Mouse (Mus musculus) liver, embryonic 12.5 days (tissue): ENCODE results near the gene Tmem208. TPM values are rescaled to one million over a fixed set of nuclear protein-coding genes. Genes with fewer than 3 reads are reported as not detected.
"Not testable (repeated sequence)": the region's sequence is repeated elsewhere in the genome, so short reads cannot be mapped to it uniquely, and the experiment has no call there.

Experiments used
- ATAC-seq: fragments of 200-750 bp; cut with Nextera tagmentation; 2 replicates; pipeline ENCODE4 v1.8.0; 2017; ENCODE audit warnings: moderate number of reproducible peaks, mild to moderate bottlenecking, moderate library complexity
- H3K27ac ChIP-seq: fragments of 300-500 bp; sonication (generic); 2 replicates; pipeline ENCODE4 v1.5.1; 2016; ENCODE audit warnings: mild to moderate bottlenecking
- H3K27me3 ChIP-seq: fragments of 300-500 bp; sonication (generic); replicated peaks from 2 replicates; pipeline ENCODE4 v1.6.1; 2016; ENCODE audit warnings: mild to moderate bottlenecking, moderate library complexity
- H3K36me3 ChIP-seq: fragments of 300-500 bp; sonication (generic); 2 replicates; pipeline ENCODE4 v1.6.1; 2016; ENCODE audit warnings: mild to moderate bottlenecking, moderate library complexity
- H3K4me1 ChIP-seq: fragments of 300-500 bp; sonication (generic); 2 replicates; pipeline ENCODE4 v1.6.1; 2016
- H3K4me2 ChIP-seq: fragments of 300-500 bp; sonication (generic); 2 replicates; pipeline ENCODE4 v1.6.1; 2016; ENCODE audit warnings: mild to moderate bottlenecking, moderate library complexity
- H3K4me3 ChIP-seq: fragments of 300-500 bp; sonication (generic); 2 replicates; pipeline ENCODE4 v1.5.1; 2016; ENCODE audit warnings: mild to moderate bottlenecking, moderate library complexity
- H3K9ac ChIP-seq: fragments of 300-500 bp; sonication (generic); 2 replicates; pipeline ENCODE4 v1.6.1; 2016; ENCODE audit warnings: mild to moderate bottlenecking, moderate library complexity
- H3K9me3 ChIP-seq: fragments of 300-500 bp; sonication (generic); replicated peaks from 2 replicates; pipeline ENCODE4 v1.6.1; 2016; ENCODE audit warnings: mild to moderate bottlenecking, moderate library complexity
- WGBS: fragments of 180-500 bp; shearing (Covaris S2); methylation state at CpG from one replicate; pipeline ENCODE4 v1.1.7; 2016; ENCODE audit not compliant: insufficient replicate concordance; 5-methylcytosine and 5-hydroxymethylcytosine counted together
- polyA plus RNA-seq: library from polyadenylated mRNA; unstranded; fragments of >200 nt; fragmentation: Nextera tagmentation; extraction: Ambion mirVana; gene quantifications from 2 replicates; pipeline ENCODE4 v1.2.1, GENCODE M21; 2016

Tmem208 gene
- polyA plus RNA-seq, 1 experiment from 2014 or later, result 109 TPM

DNA sequence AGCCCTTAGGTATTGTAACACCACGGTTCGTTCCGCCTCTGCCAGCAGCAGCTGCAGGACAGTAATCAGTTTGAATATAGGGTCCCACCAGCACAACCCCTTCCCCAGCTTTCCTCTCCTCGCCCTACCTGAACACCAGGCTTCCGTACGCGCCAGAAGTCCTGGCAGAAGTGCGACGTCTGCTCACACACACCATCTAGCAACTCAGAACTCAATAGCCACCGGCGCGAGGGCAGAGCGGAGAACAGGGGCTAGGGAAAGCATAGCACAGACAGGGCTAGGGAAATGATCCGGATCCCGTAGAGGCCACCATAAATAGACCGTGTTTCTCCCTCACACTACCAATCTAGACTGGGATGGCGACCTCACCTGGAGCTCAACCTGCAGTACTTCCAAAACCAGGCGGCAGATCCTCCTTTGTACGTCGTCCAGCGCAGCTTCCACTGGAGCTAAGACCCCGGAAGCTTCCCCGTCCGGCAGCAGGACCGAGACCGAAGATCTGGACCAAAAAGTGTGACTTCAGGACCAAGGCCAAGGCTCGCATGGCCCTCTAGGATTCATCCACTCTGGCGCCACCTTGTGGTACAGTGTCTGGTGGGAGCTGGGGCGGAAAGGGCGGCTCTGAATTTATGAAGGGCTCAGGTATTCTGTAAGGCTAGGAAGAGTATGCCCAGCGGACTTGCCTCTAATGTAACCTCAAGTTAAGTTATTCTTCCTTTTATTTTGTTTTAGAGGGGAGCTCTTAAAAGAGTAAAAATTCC is 35.4 kb upstream of the Tmem208 start:
- peak overlapping the region; percentile 53 for H3K4me3 ChIP-seq
- H3K36me3 ChIP-seq, result no peaks in the 10 kb centered on the region
- H3K4me1 ChIP-seq, result peaks cover 36% of the 10 kb centered on the region
- no peak overlapping the region for H3K9ac ChIP-seq
- WGBS, result 17% methylated on average over 31 of the region's 31 CpGs
- ATAC-seq, result no peak
- no peak overlapping the region for H3K27ac ChIP-seq
- H3K9me3 ChIP-seq, result no peaks in the 10 kb centered on the region
- H3K27me3 ChIP-seq, result peaks cover 26% of the 10 kb centered on the region
- H3K4me2 ChIP-seq, result peak overlapping the region; percentile 85

GRCm38 (mm10) chr8:105291364-105291763 is 34.8 kb upstream of the Tmem208 start:
- not testable (repeated sequence) for H3K27ac ChIP-seq, H3K36me3 ChIP-seq
- 77% methylated on average over 8 of the region's 8 CpGs for WGBS

DNA sequence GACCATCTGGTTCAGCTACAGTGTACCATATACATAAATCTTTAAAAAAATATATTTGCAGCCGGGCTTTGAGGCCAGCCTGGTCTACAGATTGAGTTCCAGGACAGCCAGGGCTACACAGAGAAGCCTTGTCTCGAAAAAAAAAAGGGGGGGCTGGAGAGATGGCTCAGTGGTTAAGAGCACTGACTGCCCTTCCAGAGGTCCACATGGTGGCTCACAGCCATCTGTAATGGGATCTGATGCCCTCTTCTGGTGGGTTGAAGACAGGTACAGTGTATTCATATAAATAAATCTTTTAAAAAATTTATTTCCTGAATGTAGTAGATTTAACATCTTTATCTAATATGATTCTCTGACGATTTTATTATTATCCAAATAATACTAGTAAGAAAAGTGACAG is 34.4 kb upstream of the Tmem208 start:
- 44% methylated on average over 3 of the region's 3 CpGs for WGBS
- Histone ChIP-seq H3K4me1 (peaks cover 46% of the 10 kb centered on the region), H3K27me3 (peaks cover 15% of the 10 kb centered on the region)
- H3K9me3 ChIP-seq, H3K27ac ChIP-seq, ATAC-seq, H3K36me3 ChIP-seq, H3K4me3 ChIP-seq, H3K4me2 ChIP-seq, H3K9ac ChIP-seq: not testable (repeated sequence)

More at GRCm38 (mm10) chr8:105291364-105291763, 34.8 kb upstream of the Tmem208 start:
- not testable (repeated sequence) for ATAC-seq, H3K9me3 ChIP-seq, H3K4me3 ChIP-seq, H3K4me2 ChIP-seq, H3K9ac ChIP-seq
- Histone ChIP-seq H3K4me1 (peaks cover 42% of the 10 kb centered on the region), H3K27me3 (peaks cover 19% of the 10 kb centered on the region)

DNA sequence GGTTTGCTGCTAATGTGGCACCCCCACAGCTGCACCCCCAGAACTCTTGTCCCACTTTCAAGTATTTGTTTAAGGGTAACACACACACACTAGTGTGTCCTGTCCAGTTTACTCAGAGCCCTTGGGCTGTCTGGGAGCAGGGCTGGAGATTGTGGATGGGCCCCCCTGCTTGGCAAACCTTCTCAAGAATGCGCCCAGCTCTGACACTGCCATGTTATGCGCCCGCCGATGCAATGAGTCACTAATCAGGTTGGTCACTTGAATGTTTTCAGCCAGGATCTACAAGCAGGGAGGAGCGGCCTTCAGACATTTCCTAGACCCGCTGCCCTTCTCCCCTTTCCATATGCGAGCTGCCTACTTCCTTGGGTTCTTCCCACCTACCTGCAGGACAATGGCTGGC is 33.7 kb upstream of the Tmem208 start:
- WGBS, result 77% methylated on average over 7 of the region's 7 CpGs
- H3K4me3 ChIP-seq, result no peak overlapping the region
- no peaks in the 10 kb centered on the region for H3K36me3 ChIP-seq
- ATAC-seq, result no peak
- no peak overlapping the region for H3K4me2 ChIP-seq
- H3K27me3 ChIP-seq, result peaks cover 12% of the 10 kb centered on the region
- H3K4me1 ChIP-seq, result peaks cover 51% of the 10 kb centered on the region
- H3K9me3 ChIP-seq, result no peaks in the 10 kb centered on the region
- no peak overlapping the region for H3K9ac ChIP-seq
- no peak overlapping the region for H3K27ac ChIP-seq

DNA sequence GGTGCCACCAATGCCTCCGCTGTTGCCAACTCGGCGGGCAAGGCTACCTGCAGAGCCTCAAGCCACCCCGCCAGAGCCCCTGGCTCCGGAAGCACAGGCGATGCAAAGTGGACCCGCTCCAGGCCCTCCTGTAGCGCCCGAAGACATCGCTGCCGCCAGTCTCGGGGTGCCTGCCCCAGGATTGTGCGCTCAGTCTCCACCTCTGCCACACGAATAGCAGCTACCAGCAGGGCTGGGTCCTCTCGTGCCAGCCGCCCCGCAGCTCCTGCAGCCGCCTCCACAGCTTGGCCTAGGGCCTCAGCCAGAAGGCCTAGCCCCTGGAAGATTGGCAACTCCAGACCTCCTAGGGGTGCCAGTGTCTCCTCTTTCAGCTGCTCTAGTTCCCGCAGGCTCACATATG is 32.7 kb upstream of the Tmem208 start:
- Histone ChIP-seq H3K9ac (no peak overlapping the region), H3K4me2 (no peak overlapping the region), H3K4me1 (peaks cover 49% of the 10 kb centered on the region), H3K9me3 (no peaks in the 10 kb centered on the region), H3K4me3 (no peak overlapping the region), H3K27ac (no peak overlapping the region), H3K36me3 (peaks cover 3% of the 10 kb centered on the region), H3K27me3 (peaks cover 12% of the 10 kb centered on the region)
- no peak for ATAC-seq
- 74% methylated on average over 19 of the region's 19 CpGs for WGBS

DNA sequence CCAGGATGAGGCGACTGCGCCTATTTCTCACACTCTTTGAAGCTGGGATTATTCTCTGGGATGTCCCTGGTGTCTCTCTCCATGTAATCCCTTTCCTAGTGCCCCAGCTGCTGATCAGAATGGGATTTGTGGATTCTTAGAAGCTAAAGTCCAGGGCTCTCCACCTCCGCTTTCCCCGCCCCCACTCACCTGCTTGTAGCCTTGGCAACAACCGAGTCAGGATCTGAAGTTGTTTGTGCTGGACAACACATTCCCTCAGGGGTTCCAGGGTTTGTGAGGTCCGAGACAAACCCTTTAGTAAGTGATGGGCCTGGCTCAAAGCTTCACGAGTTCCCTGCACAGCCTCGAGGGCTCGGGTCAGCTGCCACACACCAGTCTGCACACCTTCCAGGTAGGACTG is 31.4 kb upstream of the Tmem208 start:
- H3K4me2 ChIP-seq, result peak overlapping the region; percentile 79
- no peak for ATAC-seq
- peaks cover 49% of the 10 kb centered on the region for H3K4me1 ChIP-seq
- peaks cover 11% of the 10 kb centered on the region for H3K27me3 ChIP-seq
- peaks cover 16% of the 10 kb centered on the region for H3K36me3 ChIP-seq
- H3K27ac ChIP-seq, result no peak overlapping the region
- WGBS, result 70% methylated on average over 9 of the region's 9 CpGs
- H3K9me3 ChIP-seq, result no peaks in the 10 kb centered on the region
- H3K4me3 ChIP-seq, result peak overlapping the region; percentile 30; the same call in 1 of the 2 replicates
- no peak overlapping the region for H3K9ac ChIP-seq

DNA sequence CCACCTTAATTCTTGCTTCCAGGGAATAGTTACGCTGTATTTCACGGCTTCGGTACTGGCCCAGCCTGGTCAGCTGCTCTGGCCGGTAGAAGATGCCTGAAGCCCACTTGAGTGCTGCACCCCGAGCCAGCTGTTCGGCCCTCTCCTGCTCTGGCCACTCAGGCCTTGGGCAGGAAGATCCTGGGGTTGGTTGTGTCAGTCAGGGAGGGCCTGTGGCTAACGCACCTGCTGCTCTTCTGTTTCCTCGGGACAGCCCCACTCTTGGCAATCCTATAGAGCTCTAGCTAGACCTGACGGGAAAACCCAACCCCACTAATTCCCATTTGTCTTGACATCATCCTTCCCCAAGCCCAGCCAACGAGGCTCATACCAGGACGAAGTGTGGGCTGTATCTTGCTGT is 30.9 kb upstream of the Tmem208 start:
- WGBS, result 50% methylated on average over 11 of the region's 11 CpGs
- Histone ChIP-seq H3K9ac (no peak overlapping the region), H3K36me3 (peaks cover 21% of the 10 kb centered on the region), H3K4me2 (peak overlapping the region; percentile 79), H3K4me3 (peak overlapping the region; percentile 30), H3K27ac (peak overlapping the region; percentile 53; the same call in 1 of the 2 replicates), H3K27me3 (peaks cover 6% of the 10 kb centered on the region), H3K4me1 (peaks cover 47% of the 10 kb centered on the region), H3K9me3 (no peaks in the 10 kb centered on the region)
- ATAC-seq, result no peak

DNA sequence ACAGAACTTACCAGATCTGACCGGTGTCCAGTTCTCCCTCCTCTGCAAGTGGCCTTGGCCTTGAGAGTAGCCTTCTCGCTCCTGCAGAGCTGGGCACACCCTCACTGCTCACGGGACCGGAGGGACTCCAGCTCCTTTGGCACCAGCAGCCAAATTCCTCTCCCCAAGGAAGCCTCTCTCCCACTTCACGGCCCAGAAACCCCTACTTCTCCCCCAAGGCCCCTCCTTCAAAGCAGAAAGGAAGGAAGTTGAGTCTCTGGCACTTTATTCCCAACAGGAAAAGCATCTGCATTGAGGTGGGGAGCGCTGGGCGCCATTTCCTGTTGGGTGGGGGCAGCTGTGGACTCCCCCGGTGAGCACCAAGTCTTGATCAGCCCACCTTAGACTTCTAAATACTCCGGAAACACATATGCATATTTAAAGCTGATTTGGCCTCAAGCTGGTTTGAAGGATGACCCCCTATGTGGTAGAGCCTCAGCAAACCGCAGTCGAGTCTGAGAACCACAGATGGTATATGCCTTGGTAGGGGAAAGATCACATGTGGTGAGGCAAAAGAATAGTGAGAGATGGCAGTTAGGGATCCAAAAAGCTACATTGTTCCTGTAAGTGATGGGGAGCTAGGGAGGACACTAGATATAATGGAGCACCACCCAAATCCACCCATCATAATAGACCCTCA is 30.1 kb upstream of the Tmem208 start, which contains the start of gene Exoc3l:
TSS of gene Exoc3l (minus strand) at position 207 of the 679 bp plus-strand sequence.
- 30% methylated on average over 11 of the region's 11 CpGs for WGBS
- Histone ChIP-seq H3K9ac (peak within 1 kb of the TSS; percentile 97), H3K4me3 (peak within 1 kb of the TSS; percentile 97), H3K27ac (peak within 1 kb of the TSS; percentile 93), H3K4me2 (peak within 1 kb of the TSS; percentile 79), H3K36me3 (peaks cover 29% of the 10 kb centered on the region), H3K4me1 (peaks cover 47% of the 10 kb centered on the region), H3K27me3 (no peaks in the 10 kb centered on the region; the same call in 1 of the 2 replicates), H3K9me3 (no peaks in the 10 kb centered on the region)
- ATAC-seq, result no peak

DNA sequence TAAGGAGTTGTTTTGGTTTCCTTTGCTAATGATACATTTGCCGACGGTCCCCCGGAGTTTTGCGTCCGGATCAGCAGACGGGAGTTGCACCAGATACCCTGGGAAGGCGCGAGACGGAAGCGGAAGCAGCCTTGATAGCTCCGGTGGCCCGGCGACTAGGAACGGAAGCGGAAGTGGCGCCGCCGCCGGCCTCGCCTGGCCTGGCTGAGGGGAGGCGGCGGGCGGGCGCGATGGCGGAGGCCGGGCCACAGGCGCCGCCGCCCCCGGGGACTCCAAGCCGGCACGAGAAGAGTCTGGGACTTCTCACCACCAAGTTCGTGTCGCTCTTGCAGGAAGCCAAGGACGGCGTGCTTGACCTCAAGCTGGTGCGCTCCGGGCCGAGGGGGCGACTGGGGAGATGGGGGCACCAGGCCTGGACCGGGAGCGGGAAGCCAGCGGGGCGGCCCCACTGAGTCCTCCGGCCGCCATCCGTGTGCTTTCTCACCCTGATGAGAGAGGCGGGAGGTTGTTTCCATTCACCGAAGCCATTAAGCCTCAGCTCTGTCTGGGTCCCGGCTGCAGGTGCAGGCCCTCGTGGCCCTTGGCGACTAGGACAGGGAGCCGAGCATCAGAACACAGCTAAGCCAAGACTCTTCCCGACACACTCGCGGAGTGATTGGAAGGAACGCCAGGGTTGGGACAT is 28.5 kb upstream of the Tmem208 start, which contains the start of gene E2f4:
TSS of gene E2f4 (plus strand) at position 153 of the 682 bp plus-strand sequence.
- H3K9ac ChIP-seq, result peak within 1 kb of the TSS; percentile 97
- ATAC-seq, result peak; percentile 76
- no peaks in the 10 kb centered on the region for H3K27me3 ChIP-seq
- peak within 1 kb of the TSS; percentile 79 for H3K4me2 ChIP-seq
- peaks cover 45% of the 10 kb centered on the region for H3K36me3 ChIP-seq
- H3K4me3 ChIP-seq, result peak within 1 kb of the TSS; percentile 97
- H3K4me1 ChIP-seq, result peaks cover 59% of the 10 kb centered on the region
- no peaks in the 10 kb centered on the region for H3K9me3 ChIP-seq
- peak within 1 kb of the TSS; percentile 93 for H3K27ac ChIP-seq
- WGBS, result under 1% methylated on average over 57 of the region's 58 CpGs

DNA sequence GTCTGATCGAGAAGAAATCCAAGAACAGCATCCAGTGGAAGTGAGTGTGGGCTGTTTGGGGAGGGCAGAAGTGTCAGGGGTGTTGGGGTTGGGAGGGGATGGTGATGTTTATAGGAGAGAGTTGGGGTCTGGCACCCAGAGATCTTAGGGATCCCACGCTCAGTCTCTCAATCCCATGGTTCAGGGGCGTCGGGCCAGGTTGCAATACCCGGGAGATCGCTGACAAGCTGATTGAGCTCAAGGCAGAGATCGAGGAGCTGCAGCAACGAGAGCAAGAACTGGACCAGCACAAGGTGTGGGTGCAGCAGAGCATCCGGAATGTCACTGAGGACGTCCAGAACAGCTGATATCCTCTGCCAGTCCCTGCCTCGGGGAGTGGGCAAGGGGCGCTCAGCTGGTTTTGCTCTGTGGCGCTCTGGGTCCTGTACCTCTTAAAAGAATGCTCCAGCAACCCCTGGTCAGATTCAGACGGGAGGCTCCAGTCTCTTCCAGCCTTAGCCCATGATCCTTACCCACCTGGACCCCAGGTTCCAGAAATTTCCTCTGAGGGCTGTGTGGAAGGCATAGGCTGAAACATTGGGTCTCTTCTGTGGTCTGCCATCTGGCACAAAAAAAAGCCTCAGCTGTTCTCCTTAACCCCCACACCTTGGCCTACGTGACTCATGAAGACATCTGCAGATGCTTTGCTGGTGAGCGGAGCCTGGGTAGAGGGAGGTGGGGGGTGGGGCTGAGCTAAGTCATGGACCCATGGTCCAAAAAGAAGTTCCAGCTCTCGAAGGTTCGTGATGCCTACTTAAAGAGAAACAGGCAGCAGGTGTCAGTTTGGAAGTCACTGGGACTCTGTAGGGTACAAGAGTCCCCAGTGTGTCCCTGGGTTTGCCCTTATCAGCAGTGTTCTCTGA is 27.6 kb upstream of the Tmem208 start:
- peak overlapping the region; percentile 79 for H3K4me2 ChIP-seq
- 0 out of 2 replicates have a peak, but pooled peaks have one; percentile 8 for ATAC-seq
- peak overlapping the region; percentile 97 for H3K4me3 ChIP-seq
- no peaks in the 10 kb centered on the region for H3K27me3 ChIP-seq
- peaks cover 69% of the 10 kb centered on the region for H3K4me1 ChIP-seq
- H3K9ac ChIP-seq, result peak overlapping the region; percentile 97
- WGBS, result 22% methylated on average over 18 of the region's 18 CpGs
- peaks cover 55% of the 10 kb centered on the region for H3K36me3 ChIP-seq
- H3K27ac ChIP-seq, result peak overlapping the region; percentile 93
- no peaks in the 10 kb centered on the region for H3K9me3 ChIP-seq

DNA sequence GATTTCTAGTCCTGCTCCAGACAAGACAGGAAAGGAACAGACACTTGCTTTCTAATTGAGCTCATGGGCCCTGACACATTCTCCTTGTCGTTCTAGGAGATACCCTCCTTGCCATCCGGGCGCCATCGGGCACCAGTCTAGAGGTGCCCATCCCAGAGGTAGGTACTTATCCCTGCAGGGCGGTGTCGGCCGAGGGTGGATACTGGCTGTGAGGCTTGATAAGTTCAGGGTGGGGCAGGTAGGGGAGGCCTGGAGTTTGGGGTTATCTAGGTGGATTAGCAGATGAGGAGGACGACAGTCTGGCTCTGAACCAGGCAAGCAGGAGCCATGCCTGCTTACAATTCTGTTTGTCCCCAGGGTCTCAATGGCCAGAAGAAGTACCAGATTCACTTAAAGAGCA is 26.2 kb upstream of the Tmem208 start:
- peaks cover 68% of the 10 kb centered on the region for H3K36me3 ChIP-seq
- peak; percentile 92 for ATAC-seq
- H3K4me1 ChIP-seq, result peaks cover 82% of the 10 kb centered on the region
- peak overlapping the region; percentile 97 for H3K9ac ChIP-seq
- H3K4me2 ChIP-seq, result peak overlapping the region; percentile 79
- WGBS, result 27% methylated on average over 8 of the region's 8 CpGs
- no peaks in the 10 kb centered on the region for H3K9me3 ChIP-seq
- no peaks in the 10 kb centered on the region for H3K27me3 ChIP-seq
- H3K4me3 ChIP-seq, result peak overlapping the region; percentile 97
- peak overlapping the region; percentile 93 for H3K27ac ChIP-seq
